Mouse (Mus musculus) midbrain, embryonic 16.5 days (tissue): ENCODE results near the gene Ywhaq. TPM values are rescaled to one million over a fixed set of nuclear protein-coding genes. Genes with fewer than 3 reads are reported as not detected.

Source experiments
- ATAC-seq: fragments of 200-750 bp; cut with Nextera tagmentation; 2 replicates; pipeline ENCODE4 v1.8.0; 2017; ENCODE audit warnings: moderate TSS enrichment
- H3K27ac ChIP-seq: fragments of 300-500 bp; sonication (generic); 2 replicates; pipeline ENCODE4 v1.5.1; 2014; ENCODE audit warnings: mild to moderate bottlenecking, low read length, mixed read lengths
- H3K27me3 ChIP-seq: fragments of 300-500 bp; sonication (generic); 2 replicates; pipeline ENCODE4 v1.6.1; 2014; ENCODE audit warnings: low read depth, low read length, mixed read lengths; ENCODE audit not compliant: control insufficient read depth, insufficient read depth
- H3K36me3 ChIP-seq: fragments of 300-500 bp; sonication (generic); 2 replicates; pipeline ENCODE4 v1.6.1; 2014; ENCODE audit warnings: mild to moderate bottlenecking, low read length, moderate library complexity, mixed read lengths; ENCODE audit not compliant: control insufficient read depth, insufficient read depth
- H3K4me1 ChIP-seq: fragments of 300-500 bp; sonication (generic); 2 replicates; pipeline ENCODE4 v1.6.1; 2014; ENCODE audit warnings: mild to moderate bottlenecking, low read length, mixed read lengths; ENCODE audit not compliant: control insufficient read depth, insufficient read depth
- H3K4me2 ChIP-seq: fragments of 300-500 bp; sonication (generic); 2 replicates; pipeline ENCODE4 v1.6.1; 2014; ENCODE audit warnings: mild to moderate bottlenecking, low read length, mixed read lengths
- H3K4me3 ChIP-seq: fragments of 300-500 bp; sonication (generic); 2 replicates; pipeline ENCODE4 v1.5.1; 2014; ENCODE audit warnings: low read depth, mild to moderate bottlenecking, low read length, moderate library complexity, mixed read lengths
- H3K9ac ChIP-seq: fragments of 300-500 bp; sonication (generic); 2 replicates; pipeline ENCODE4 v1.6.1; 2014; ENCODE audit warnings: low read depth, low read length, mixed read lengths
- H3K9me3 ChIP-seq: fragments of 300-500 bp; sonication (generic); replicated peaks from 2 replicates; pipeline ENCODE4 v1.6.1; 2014; ENCODE audit warnings: mild to moderate bottlenecking, low read length, mixed read lengths; ENCODE audit not compliant: control insufficient read depth, poor library complexity, severe bottlenecking
- WGBS: fragments of 180-500 bp; shearing (Covaris S2); extraction: QIAGEN DNeasy Blood & Tissue Kit; methylation state at CpG from one replicate; pipeline ENCODE4 v1.1.7; 2014; 5-methylcytosine and 5-hydroxymethylcytosine counted together
- polyA plus RNA-seq: library from polyadenylated mRNA; unstranded; fragments of >200 nt; fragmentation: Nextera tagmentation; extraction: Ambion mirVana; gene quantifications from 2 replicates; pipeline ENCODE4 v1.2.1, GENCODE M21; 2015

Gene Ywhaq
- polyA plus RNA-seq, 1 experiment from 2014 or later, result 1,279 TPM

DNA sequence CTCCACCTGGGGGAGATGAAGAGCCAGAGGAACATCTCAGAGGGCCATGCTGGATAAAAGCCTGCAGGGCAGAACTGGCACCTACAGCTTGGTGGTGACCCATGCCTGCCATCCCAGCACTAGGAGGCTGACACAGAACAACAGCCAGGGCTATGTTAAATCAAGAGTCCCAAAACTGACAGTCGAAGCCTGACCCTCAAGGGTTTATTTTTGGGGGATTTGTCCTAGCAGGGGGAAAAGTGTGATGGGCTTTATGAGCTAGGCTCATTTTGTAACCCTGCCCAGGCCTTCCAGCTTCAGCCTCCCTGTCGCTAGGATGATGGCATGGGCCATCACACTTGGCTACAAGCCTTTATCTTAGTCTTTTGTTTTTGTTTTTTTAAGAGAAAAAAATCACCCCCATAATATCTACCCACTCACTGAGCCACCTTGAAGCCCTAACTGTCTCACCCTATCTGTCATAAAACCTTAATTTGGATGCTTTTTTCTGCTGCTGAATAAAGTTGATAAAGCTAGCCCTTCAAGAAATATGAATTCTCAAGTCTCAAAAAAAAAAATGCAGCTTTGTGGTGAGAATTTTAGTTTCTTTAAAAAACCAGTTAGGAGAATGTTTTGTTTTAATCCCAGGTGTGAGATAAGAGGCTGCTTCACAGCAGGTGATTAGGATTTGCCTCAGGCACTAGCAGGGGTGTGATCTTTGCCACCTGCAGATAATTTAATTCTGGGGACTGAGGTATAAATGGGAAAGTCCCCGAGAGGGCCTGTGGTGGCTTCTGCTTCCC, 41.9 kb downstream of the Ywhaq start:
- Histone ChIP-seq H3K27ac (no peak overlapping the region), H3K9ac (no peak overlapping the region), H3K4me2 (no peak overlapping the region), H3K27me3 (no peaks in the 10 kb centered on the region), H3K4me3 (no peak overlapping the region), H3K9me3 (no peaks in the 10 kb centered on the region), H3K36me3 (no peaks in the 10 kb centered on the region), H3K4me1 (peaks cover 14% of the 10 kb centered on the region)
- 59% methylated on average over 3 of the region's 3 CpGs for WGBS
- no peak for ATAC-seq

DNA sequence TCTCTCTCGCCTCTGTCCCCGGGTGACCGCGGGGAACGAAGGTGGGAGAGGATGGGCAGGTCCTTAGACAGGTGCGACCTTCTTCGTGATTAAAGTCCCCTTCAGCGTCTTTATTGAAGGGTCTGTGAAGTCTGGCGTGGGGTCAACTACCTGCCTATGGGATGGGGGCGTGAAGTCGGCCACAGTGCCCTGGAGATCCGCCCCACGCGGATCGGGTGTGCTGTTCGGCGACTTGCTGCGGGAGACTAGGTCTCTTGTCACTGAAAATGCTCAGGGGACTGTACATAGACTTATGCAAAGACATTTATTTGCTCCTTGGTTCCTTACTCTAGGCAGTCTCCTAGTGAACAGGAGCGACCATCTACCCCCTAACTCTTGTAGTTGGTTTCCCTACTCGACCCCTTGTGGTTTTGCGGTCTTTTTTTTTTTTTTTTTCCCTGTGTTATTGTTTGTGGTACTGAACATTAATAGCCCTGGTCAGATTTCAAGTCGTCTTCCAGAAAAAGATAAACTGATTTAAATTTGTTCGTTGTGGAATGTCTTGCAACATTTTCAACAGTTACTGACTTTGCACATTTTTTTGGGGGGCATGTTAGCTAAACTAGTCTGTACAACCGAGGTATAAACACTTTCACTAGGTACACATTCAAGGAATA, 43.5 kb downstream of the Ywhaq start:
- peak overlapping the region; percentile 96 for H3K27ac ChIP-seq
- no peaks in the 10 kb centered on the region for H3K9me3 ChIP-seq
- ATAC-seq, result peak; percentile 83
- peak overlapping the region; percentile 77 for H3K4me2 ChIP-seq
- H3K4me3 ChIP-seq, result peak overlapping the region; percentile 63
- H3K36me3 ChIP-seq, result no peaks in the 10 kb centered on the region
- H3K9ac ChIP-seq, result peak overlapping the region; percentile 92
- peaks cover 14% of the 10 kb centered on the region for H3K4me1 ChIP-seq
- H3K27me3 ChIP-seq, result no peaks in the 10 kb centered on the region
- WGBS, result 6% methylated on average over 24 of the region's 24 CpGs

DNA sequence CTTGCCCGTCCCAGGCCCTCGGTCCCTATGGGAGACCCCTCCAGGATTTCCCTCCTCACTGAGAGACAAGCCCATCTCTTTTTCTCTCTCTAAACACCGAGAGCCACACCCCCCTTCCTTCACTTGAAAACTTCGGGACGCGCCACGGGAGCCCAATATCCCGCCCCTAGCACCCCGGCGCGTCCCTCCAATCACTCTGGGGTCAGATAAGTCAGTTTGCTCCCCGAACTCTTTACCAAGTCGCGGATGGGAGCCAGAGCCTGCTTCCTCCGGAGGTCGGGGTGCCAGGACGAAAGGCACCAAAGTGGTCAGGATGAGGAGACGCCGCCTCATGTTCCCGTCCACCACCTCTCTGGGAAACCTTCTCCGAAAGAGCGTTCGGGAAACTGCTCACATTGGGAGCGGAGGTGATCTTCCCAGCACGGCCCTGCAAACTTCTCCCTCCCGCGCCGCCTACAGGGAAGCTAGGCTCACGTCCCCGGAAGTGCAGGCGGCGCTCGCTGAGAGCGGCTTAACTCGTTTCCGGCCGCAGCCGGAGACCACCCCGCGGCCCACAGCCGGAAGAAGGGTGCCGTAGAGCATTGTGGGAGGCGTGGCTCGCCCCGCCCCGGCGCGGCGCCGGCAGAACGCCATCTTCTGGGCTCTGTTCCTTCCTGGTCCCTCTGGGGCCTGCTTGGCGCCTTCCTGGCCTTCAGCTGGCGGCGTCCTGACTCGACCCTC, 44.2 kb downstream of the Ywhaq start, which contains the start of gene Adam17:
Adam17 (minus strand) TSS at position 533 of the 720 bp plus-strand sequence.
- peak; percentile 99 for ATAC-seq
- no peaks in the 10 kb centered on the region for H3K27me3 ChIP-seq
- WGBS, result under 1% methylated on average over 55 of the region's 55 CpGs

DNA sequence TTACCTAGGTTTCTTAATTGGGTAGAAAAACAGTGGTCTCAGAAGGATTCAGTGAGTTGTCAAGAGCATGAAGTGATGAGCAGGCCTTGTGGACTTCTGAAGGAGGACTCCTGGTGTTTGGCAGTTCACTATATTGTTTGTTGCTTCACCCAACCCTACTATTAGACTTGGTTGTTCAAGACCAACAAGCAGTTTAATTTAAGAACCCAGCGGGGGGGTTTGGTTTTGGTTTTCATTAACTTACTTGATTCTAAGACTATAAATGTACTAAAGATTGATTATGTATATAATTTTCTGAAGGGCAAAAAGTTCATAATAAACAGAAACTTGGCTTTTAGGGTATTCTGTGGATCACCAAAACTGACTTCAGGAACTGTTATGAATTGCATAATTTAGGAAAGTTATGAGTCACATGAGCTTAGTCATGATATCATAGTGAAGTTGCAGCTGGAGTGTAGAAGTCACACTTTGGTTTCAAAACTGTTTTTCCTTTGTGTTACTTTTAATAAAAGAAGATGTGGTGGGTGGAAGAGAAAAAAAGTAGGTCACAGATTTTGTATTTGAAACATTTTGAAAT, 47.3 kb downstream of the Ywhaq start:
- Histone ChIP-seq H3K4me3 (no peak overlapping the region), H3K4me1 (peaks cover 14% of the 10 kb centered on the region), H3K9me3 (no peaks in the 10 kb centered on the region), H3K4me2 (no peak overlapping the region), H3K9ac (no peak overlapping the region), H3K36me3 (no peaks in the 10 kb centered on the region), H3K27ac (no peak overlapping the region), H3K27me3 (no peaks in the 10 kb centered on the region)
- ATAC-seq, result no peak
- 100% methylated on average over 1 of the region's 1 CpGs for WGBS

More for the DNA sequence above, 44.2 kb downstream of the Ywhaq start, which contains the start of gene Adam17:
- H3K9ac ChIP-seq, result peak within 1 kb of the TSS; percentile 92
- peak within 1 kb of the TSS; percentile 63 for H3K4me3 ChIP-seq
- no peaks in the 10 kb centered on the region for H3K9me3 ChIP-seq
- peak within 1 kb of the TSS; percentile 77 for H3K4me2 ChIP-seq
- peaks cover 14% of the 10 kb centered on the region for H3K4me1 ChIP-seq
- no peaks in the 10 kb centered on the region for H3K36me3 ChIP-seq
- H3K27ac ChIP-seq, result peak within 1 kb of the TSS; percentile 96

DNA sequence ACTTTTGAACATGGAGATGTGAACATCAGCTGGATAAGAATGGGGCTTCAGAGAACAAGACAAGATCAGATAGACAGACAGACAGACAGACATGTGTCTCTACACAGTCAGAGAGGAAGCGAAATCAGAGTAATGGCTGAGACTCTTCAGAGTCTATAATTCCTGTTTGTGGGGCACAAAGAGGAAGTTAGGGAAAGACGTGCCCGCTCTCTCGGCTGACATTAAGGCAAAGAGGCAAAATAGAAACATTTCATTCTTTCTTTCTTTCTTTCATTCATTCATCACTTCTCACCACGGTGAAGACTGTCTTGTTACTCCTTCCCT, 48.4 kb downstream of the Ywhaq start:
- Histone ChIP-seq H3K4me3 (no peak overlapping the region), H3K27ac (no peak overlapping the region), H3K4me1 (peaks cover 8% of the 10 kb centered on the region), H3K27me3 (no peaks in the 10 kb centered on the region), H3K9me3 (no peaks in the 10 kb centered on the region), H3K36me3 (no peaks in the 10 kb centered on the region), H3K4me2 (no peak overlapping the region), H3K9ac (no peak overlapping the region)
- ATAC-seq, result no peak
- 92% methylated on average over 5 of the region's 5 CpGs for WGBS

DNA sequence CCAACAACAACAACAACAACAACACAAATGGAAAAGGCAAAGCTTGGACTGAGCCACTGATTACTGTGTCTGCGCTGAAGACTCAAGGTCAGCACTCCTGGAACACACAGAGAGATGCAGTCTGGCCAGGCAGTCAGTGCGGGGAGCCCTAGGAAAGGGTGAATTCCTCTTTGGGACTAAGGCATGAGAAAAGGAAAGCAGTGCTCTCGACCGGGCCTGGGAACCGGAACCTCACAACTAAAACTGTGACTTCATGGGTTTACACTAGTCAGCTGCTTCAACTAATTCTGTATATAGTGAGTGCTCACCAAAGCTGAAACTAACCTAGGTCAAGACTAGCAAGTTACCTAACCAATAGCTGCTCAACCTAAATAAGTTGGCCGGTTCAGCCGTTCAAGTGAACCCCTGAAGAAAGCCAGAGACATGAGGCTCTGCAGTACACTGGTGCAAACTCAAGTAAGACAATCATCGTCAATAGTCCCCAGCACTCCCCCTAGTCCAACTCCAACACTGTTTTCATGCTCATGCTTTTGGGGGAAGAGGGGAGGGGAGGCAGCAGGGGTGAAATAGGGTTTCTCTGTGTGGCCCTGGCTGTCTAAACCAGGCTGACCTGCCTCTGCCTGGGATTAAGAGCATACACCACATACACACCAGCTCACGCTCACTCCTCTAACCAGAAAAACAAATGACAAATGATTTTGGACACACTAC, 48.9 kb downstream of the Ywhaq start:
- peaks cover 7% of the 10 kb centered on the region for H3K4me1 ChIP-seq
- H3K27ac ChIP-seq, result no peak overlapping the region
- no peaks in the 10 kb centered on the region for H3K9me3 ChIP-seq
- H3K36me3 ChIP-seq, result no peaks in the 10 kb centered on the region
- ATAC-seq, result no peak
- no peak overlapping the region for H3K9ac ChIP-seq
- H3K4me2 ChIP-seq, result no peak overlapping the region
- H3K4me3 ChIP-seq, result no peak overlapping the region
- H3K27me3 ChIP-seq, result no peaks in the 10 kb centered on the region
- WGBS, result 95% methylated on average over 9 of the region's 9 CpGs

DNA sequence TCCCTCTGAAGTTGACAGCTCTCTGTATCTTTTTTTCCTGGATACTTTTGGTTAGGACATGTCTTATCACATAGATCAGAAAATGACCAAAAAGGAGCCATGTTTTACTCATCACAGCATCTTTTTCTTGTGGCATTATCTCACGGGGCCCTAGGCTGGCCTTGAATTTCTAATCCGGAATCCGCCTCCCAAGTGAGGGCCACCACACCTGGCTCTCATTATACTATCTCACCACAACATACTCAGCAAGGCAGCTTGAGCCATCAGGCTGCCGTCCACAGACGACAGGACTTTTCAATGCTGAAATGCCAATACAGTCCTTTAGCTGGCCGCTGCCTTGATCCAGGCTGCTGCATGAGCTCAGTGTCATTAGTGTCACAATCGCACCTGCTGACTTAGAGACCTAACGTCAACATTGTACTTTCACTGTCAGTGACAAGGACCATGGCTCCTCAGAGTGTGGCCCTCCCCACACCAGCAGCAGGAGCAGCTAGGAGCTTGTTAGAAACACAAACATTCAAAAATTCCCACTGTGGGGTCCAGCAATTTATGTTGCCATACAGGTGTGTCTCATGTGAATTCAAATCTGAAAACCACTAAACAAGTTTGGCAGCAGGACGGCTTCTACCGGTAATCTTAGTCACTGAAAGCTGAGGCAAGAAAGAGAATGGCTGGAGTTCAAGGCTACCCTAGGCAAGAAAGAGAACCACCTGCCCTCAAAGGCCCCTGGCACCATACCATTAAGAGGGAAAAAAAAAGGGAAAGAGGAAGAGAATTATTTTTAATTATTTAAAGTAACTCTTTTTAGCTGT, 52.6 kb downstream of the Ywhaq start:
- Histone ChIP-seq H3K9ac (no peak overlapping the region), H3K9me3 (no peaks in the 10 kb centered on the region), H3K4me2 (no peak overlapping the region), H3K36me3 (no peaks in the 10 kb centered on the region), H3K27me3 (no peaks in the 10 kb centered on the region), H3K27ac (no peak overlapping the region), H3K4me1 (no peaks in the 10 kb centered on the region), H3K4me3 (no peak overlapping the region)
- ATAC-seq, result no peak
- WGBS, result 88% methylated on average over 10 of the region's 10 CpGs

DNA sequence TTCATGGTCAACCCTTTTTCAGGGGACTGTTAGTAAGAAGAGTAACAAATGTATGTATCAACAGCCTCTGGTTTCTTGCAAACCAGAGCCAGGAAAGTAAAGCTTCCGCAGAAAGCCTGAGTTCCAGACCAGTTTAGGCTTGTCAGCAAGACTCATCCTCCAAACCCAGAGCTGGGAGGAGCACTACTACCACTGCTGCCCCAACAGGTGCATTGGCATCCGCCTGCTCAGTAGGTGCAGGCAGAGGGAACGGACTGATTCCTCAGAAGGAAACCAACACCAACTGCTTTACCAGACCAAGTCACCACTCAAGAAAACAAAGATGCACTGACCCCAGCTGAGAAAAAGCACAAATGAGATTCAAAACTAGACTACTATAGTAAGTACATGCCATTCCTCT, 54.2 kb downstream of the Ywhaq start:
- Histone ChIP-seq H3K4me3 (no peak overlapping the region), H3K27me3 (no peaks in the 10 kb centered on the region), H3K9ac (no peak overlapping the region), H3K36me3 (no peaks in the 10 kb centered on the region), H3K4me2 (no peak overlapping the region), H3K9me3 (no peaks in the 10 kb centered on the region), H3K27ac (no peak overlapping the region), H3K4me1 (no peaks in the 10 kb centered on the region)
- no peak for ATAC-seq
- 96% methylated on average over 3 of the region's 3 CpGs for WGBS
